Mouse (Mus musculus) midbrain, embryonic 10.5 days (tissue): ENCODE results near the gene 9930111J21Rik2. TPM values are rescaled to one million over a fixed set of nuclear protein-coding genes. Genes with fewer than 3 reads are reported as not detected.
"Not testable (repeated sequence)": the region's sequence is repeated elsewhere in the genome, so short reads cannot be mapped to it uniquely, and the experiment has no call there.

Experiments used
- DNase-seq: peaks from one replicate; pipeline ENCODE4 v3.0.0-alpha.2; 2017; ENCODE audit warnings: low spot score
- H3K27ac ChIP-seq: fragments of 300-500 bp; sonication (generic); replicated peaks from 2 replicates; pipeline ENCODE4 v1.5.1; 2016; ENCODE audit warnings: mild to moderate bottlenecking
- H3K27me3 ChIP-seq: fragments of 300-500 bp; sonication (generic); 2 replicates; pipeline ENCODE4 v1.6.1; 2016; ENCODE audit warnings: low read depth, mild to moderate bottlenecking; ENCODE audit not compliant: poor library complexity, severe bottlenecking
- H3K36me3 ChIP-seq: fragments of 300-500 bp; sonication (generic); 2 replicates; pipeline ENCODE4 v1.6.1; 2016; ENCODE audit warnings: mild to moderate bottlenecking, moderate library complexity
- H3K4me1 ChIP-seq: fragments of 300-500 bp; sonication (generic); 2 replicates; pipeline ENCODE4 v1.6.1; 2016
- H3K4me3 ChIP-seq: fragments of 300-500 bp; sonication (generic); 2 replicates; pipeline ENCODE4 v1.5.1; 2016; ENCODE audit warnings: mild to moderate bottlenecking, moderate library complexity
- H3K9me3 ChIP-seq: fragments of 300-500 bp; sonication (generic); replicated peaks from 2 replicates; pipeline ENCODE4 v1.6.1; 2016; ENCODE audit warnings: mild to moderate bottlenecking
- WGBS: fragments of 180-500 bp; shearing (Covaris S2); methylation state at CpG from one replicate; pipeline ENCODE4 v1.1.7; 2016; 5-methylcytosine and 5-hydroxymethylcytosine counted together
- polyA plus RNA-seq: library from polyadenylated mRNA; unstranded; fragments of >200 nt; fragmentation: Nextera tagmentation; extraction: Ambion mirVana; gene quantifications from 2 replicates; pipeline ENCODE4 v1.2.1, GENCODE M21; 2016

Gene 9930111J21Rik2
- polyA plus RNA-seq, 1 experiment from 2014 or later = 0.21 TPM

DNA sequence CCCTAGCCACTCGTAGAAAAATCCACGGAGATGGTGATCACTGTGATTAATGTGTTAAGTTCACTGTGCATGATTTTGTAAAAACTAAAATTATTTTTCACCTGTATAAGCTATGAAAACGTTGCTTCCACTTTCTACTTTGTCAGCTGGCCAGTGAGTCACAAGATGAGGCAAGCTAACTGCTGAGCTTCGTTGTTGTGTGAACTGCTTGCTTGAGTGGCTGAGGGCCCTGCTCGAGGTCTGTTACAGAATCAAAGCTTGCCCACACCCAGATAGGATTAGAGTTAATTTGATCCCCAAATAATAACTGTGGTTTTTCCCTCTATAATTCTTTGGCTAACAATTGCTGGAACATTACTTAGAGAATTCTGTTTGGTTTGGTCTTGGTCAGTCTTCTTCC is 71.0 kb downstream of the 9930111J21Rik2 start:
- not testable (repeated sequence) for H3K27ac ChIP-seq, H3K36me3 ChIP-seq, DNase-seq, H3K4me1 ChIP-seq, H3K9me3 ChIP-seq, H3K27me3 ChIP-seq, H3K4me3 ChIP-seq
- WGBS = no CpG with 5 or more reads among the region's 5 CpGs

DNA sequence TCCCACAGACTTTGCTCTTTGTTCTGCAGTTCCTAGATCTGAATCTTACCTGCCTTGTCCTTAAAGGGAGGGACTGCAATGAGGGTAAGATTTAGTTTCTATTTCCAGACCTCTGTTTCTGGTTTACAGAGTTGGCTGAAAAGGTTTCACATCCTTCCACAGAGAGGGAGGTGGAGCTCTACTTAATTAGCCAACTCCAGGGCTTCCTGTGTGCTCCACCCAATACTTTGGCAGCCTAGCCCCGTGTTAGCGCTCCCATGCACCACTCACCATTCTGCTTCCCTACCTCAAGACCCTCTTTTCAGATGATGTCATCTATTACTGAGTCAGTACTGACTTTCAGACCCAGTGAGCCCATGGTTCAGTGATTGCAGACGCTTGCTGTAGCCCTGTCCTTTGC is 71.8 kb downstream of the 9930111J21Rik2 start, which contains the start of gene 9930111J21Rik1:
9930111J21Rik1 (minus strand) TSS at position 148 of the 400 bp plus-strand sequence.
- not testable (repeated sequence) for H3K9me3 ChIP-seq, H3K4me1 ChIP-seq, DNase-seq, H3K27ac ChIP-seq, H3K4me3 ChIP-seq, H3K27me3 ChIP-seq, H3K36me3 ChIP-seq
- WGBS = no CpG with 5 or more reads among the region's 3 CpGs

GRCm38 (mm10) chr11:48978240-48978939 is 72.7 kb downstream of the 9930111J21Rik2 start, which contains the start of gene Olfr56:
Gene Olfr56 (plus strand): TSS chr11:48978889.
- no CpG with 5 or more reads among the region's 1 CpGs for WGBS
- not testable (repeated sequence) for DNase-seq, H3K27ac ChIP-seq, H3K27me3 ChIP-seq, H3K36me3 ChIP-seq, H3K4me3 ChIP-seq, H3K9me3 ChIP-seq, H3K4me1 ChIP-seq

GRCm38 (mm10) chr11:48974686-48975085 is 76.4 kb downstream of the 9930111J21Rik2 start:
- H3K4me1 ChIP-seq, H3K36me3 ChIP-seq, H3K27ac ChIP-seq, H3K27me3 ChIP-seq, DNase-seq, H3K9me3 ChIP-seq, H3K4me3 ChIP-seq: not testable (repeated sequence)
- WGBS = no CpG with 5 or more reads among the region's 1 CpGs

Other genes starting within 250 kb of the 9930111J21Rik2 start
- gene Trim41, start 233.9 kb downstream of the 9930111J21Rik2 start, polyA plus RNA-seq = 4.7 and 5.3 TPM in 2 replicates
- 0.32 and 0.99 TPM in 2 replicates for gene Trim7, start 225.1 kb downstream of the 9930111J21Rik2 start, polyA plus RNA-seq
- 2.1 and 3.2 TPM in 2 replicates for gene Gm12184, start 224.6 kb downstream of the 9930111J21Rik2 start, polyA plus RNA-seq
- 1.2 and 1.6 TPM in 2 replicates for gene Irgm1, start 179.6 kb downstream of the 9930111J21Rik2 start, polyA plus RNA-seq
- gene Gm5431, start 149.0 kb downstream of the 9930111J21Rik2 start, polyA plus RNA-seq = 0.07 and 0.16 TPM in 2 replicates
- gene Psme2b, start 105.1 kb downstream of the 9930111J21Rik2 start, polyA plus RNA-seq = 2.1 and 2.6 TPM in 2 replicates
- gene Olfr56, start 72.4 kb downstream of the 9930111J21Rik2 start, polyA plus RNA-seq = not detected in 2 replicates
- gene 9930111J21Rik1, start 71.8 kb downstream of the 9930111J21Rik2 start, polyA plus RNA-seq = 0.28 and 0.34 TPM in 2 replicates
- not detected in 2 replicates for gene Gm12185, start 59.0 kb downstream of the 9930111J21Rik2 start, polyA plus RNA-seq
- gene Tgtp1, start 57.1 kb downstream of the 9930111J21Rik2 start, polyA plus RNA-seq = not detected in 2 replicates
- not detected in 2 replicates for gene Tgtp2, start 13.0 kb upstream of the 9930111J21Rik2 start, polyA plus RNA-seq
- gene Ifi47, start 25.3 kb upstream of the 9930111J21Rik2 start, polyA plus RNA-seq = 0.14 and 0.25 TPM in 2 replicates
- gene Olfr1396, start 63.6 kb upstream of the 9930111J21Rik2 start, polyA plus RNA-seq = not detected in 2 replicates
- not detected in 2 replicates for gene Olfr1395, start 91.0 kb upstream of the 9930111J21Rik2 start, polyA plus RNA-seq
- not detected in 2 replicates for gene Olfr1394, start 103.1 kb upstream of the 9930111J21Rik2 start, polyA plus RNA-seq
- 0.11 TPM in 1 of 2 replicates, not detected in the other for gene Btnl9, start 135.9 kb upstream of the 9930111J21Rik2 start, polyA plus RNA-seq
- gene Zfp62, start 152.1 kb upstream of the 9930111J21Rik2 start, polyA plus RNA-seq = 42.3 and 51.5 TPM in 2 replicates
- gene Mgat1, start 192.9 kb upstream of the 9930111J21Rik2 start, polyA plus RNA-seq = 41.2 and 42.2 TPM in 2 replicates
- gene Olfr1393, start 227.1 kb upstream of the 9930111J21Rik2 start, polyA plus RNA-seq = 0.04 TPM in 1 of 2 replicates, not detected in the other
- 0.04 and 0.07 TPM in 2 replicates for gene Olfr1392, start 234.0 kb upstream of the 9930111J21Rik2 start, polyA plus RNA-seq